Mouse (Mus musculus) adrenal gland (tissue): ENCODE results near the gene Pramef17.
"Not testable (repeated sequence)": the region's sequence is repeated elsewhere in the genome, so short reads cannot be mapped to it uniquely, and the experiment has no call there.

Source experiments
- intact Hi-C: fragments of 180-260 bp; cut with DNase I; formaldehyde crosslinking; loops from one replicate; pipeline ENCODE4 v1.15.1; 2025
- long read RNA-seq, 2 experiments: library from polyadenylated mRNA; unstranded; transcript quantifications; one replicate each; pipeline ENCODE4 v2.0.0; 2020; ENCODE audit warnings: borderline replicate concordance in 1 of 2; ENCODE audit not compliant: insufficient replicate concordance in 1 of 2

Gene Pramef17
- long read RNA-seq, experiment 1, result 0 reads
- long read RNA-seq, experiment 2, result 0 reads

DNA sequence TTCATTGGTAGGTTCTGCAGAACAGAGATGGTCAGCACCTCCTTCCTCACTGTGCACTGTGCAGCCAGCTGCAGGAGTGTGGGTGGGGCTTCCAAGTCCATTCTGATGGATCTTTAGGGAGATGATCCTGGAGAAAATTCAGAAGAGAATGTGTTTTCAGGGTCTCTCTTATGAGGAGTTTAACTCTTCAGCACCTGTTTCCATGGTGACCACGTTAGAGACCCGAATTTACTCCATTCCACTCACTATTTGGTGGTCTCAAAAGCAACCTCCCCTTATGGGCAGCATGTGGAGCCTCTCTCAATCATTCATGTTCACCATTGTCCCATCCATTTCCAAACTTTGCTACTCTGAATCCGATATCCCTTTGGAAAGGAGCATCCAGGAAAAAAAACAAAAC, at the start of gene Pramef17:
TSS of gene Pramef17 (minus strand) at position 101 of the 400 bp plus-strand sequence.
- intact Hi-C loops, result not testable (repeated sequence)

DNA sequence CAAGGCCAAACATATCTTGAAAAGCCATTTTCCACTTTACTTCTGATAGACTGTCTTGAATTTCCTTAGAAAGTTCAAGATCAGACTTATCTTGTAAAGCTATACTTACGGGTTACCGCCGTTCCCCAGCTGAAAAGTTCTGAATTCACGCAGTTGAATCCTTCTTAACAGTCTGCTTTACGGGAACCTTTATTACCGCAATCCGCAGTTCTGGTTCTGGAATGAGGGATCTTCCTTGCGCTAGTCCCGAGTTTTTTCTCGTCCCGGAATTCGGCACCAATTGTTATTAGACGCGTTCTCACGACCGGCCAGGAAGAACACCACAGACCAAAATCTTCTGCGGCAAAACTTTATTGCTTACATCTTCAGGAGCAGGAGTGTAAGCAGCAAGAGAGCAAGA, 6.0 kb downstream of the Pramef17 start:
- intact Hi-C loops, result not testable (repeated sequence)

DNA sequence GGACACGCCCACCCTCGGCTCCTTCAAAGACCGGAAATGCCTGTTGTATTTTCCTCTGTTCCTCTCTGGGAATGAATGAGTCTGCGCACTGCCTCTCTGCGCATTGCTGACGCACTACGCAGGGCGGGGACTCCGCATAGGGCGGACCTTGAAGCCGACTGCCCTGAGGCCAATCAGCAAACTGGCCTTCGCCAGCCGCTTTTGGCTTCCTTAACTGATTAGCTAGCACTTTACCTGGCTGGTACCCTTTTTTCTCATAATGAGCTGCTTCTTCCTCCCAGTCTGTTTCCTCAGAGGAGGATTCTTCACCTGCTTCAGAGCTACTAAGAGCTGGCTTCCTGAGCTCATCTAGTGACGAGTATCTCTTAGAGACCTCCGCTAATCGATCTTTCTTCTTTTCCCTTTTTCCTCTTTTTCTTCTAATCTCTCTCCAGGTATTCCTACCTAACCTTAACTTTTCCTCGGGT, 6.7 kb downstream of the Pramef17 start:
- intact Hi-C loops, result not testable (repeated sequence)

DNA sequence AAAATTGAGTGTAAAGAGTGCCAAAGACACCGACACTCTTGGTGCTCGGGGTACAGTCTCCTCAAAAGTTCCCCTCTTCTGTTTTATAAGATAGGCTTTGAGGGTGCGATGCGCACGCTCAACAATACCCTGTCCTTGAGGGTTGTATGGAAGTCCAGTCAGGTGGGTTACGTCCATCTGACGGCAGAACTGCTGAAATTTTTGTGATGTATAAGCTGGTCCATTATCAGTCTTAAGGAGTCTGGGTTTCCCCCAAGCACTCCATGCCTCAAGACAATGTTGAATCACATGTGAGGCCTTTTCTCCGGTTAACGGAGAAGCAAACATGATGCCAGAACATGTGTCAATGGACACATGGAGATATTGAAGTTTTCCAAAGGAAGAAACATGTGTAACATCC, 8.4 kb downstream of the Pramef17 start:
- intact Hi-C loops, result not testable (repeated sequence)

DNA sequence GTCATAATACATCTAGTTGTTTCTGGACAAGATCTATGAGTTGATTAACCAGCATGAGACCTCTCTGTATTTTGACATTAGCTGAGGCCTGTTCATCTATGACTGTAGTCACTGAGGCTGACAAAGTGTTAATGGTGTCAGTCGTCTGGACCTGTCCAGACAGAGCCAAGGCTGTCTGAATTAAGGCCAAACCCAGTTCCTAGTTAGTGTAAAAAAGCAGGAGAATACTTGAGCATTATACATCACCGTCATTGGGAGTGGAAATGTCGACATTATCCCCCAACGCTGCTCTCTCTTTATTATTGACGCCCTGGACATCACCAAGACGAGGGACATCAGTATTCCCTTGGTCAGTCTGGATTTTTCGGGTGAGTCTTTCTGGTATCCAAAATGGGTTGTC, 9.0 kb downstream of the Pramef17 start:
- intact Hi-C loops, result not testable (repeated sequence)

DNA sequence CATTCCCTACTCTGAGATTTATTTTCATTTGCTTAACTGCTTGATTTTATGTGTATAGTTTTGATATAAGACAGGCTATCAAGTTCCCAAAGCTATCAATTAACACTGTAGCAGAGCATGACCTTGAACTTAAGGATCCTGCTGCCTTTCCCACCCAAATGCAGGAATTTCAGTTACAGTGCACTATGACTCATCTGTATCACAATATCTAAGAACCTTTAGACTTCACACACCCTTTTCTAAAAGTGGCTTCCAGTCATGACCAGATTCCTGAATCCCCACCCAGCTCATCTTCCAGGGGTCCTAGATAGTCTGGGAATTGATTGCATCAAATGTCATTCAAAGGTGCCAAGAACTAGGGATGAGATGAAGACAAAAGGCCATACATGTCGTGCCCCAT, 10.7 kb downstream of the Pramef17 start:
- intact Hi-C loops, result not testable (repeated sequence)

DNA sequence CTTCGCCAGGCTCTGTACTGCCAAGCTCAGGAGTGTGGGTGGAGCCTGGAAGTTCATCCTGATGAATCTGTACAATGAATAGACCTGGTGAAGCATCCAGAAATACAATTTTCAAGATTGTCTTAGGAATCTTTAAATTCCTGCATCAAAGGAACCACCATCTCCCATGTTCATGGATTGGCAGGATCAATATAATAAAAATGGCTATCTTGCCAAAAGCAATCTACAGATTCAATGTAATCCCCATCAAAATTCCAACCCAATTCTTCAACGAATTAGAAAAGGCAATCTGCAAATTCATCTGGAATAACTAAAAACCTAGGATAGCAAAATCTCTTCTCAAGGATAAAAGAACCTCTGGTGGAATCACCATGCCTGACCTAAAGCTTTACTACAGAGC, 27.3 kb downstream of the Pramef17 start, which contains the start of gene Gm13101:
TSS of gene Gm13101 (minus strand) at position 101 of the 400 bp plus-strand sequence.
- intact Hi-C loops, result not testable (repeated sequence)

DNA sequence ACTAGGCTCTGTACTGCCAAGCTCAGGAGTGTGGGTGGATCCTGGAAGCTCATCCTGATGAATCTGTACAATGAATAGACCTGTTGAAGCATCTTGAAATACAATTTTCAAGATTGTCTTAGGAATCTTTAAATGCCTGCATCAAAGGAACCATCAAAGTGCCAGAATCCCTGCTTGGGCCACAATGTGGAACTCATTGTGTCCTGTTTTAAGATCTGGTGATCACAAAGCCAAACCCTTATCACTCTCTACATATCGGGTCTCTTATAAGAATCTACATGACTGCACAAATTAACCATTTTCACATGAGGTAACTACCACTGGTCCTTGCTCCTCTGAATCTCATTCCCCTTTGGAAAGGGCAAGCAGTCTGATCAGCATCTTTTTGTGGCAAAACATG, 43.3 kb downstream of the Pramef17 start, which contains the start of gene Pramef25:
TSS of gene Pramef25 (minus strand) at position 101 of the 400 bp plus-strand sequence.
- intact Hi-C loops, result not testable (repeated sequence)
